Mouse (Mus musculus) macrophage (primary cell): ENCODE results near the gene Rsg1. TPM values are rescaled to one million over a fixed set of nuclear protein-coding genes. Genes with fewer than 3 reads are reported as not detected.

Experiments
- H3K27ac ChIP-seq: fragments of 350-480 bp; formaldehyde crosslinking; 2 replicates; pipeline ENCODE4 v1.9.0; 2021
- H3K36me3 ChIP-seq: fragments of 350-480 bp; formaldehyde crosslinking; 2 replicates; pipeline ENCODE4 v1.9.0; 2021; ENCODE audit errors: inconsistent target
- H3K4me3 ChIP-seq: fragments of 350-480 bp; formaldehyde crosslinking; 2 replicates; pipeline ENCODE4 v1.9.0; 2021; ENCODE audit errors: inconsistent target
- H3K79me2 ChIP-seq: fragments of 350-480 bp; formaldehyde crosslinking; 2 replicates; pipeline ENCODE4 v1.9.0; 2021; ENCODE audit errors: inconsistent target
- WGBS: methylation state at CpG from one replicate; pipeline ENCODE4 v1.1.7; 2026; ENCODE audit warnings: inconsistent platforms; ENCODE audit not compliant: missing documents; 5-methylcytosine and 5-hydroxymethylcytosine counted together
- polyA plus RNA-seq: library from polyadenylated mRNA; stranded (reverse); fragments of 250-400 nt; gene quantifications from 3 replicates; pipeline ENCODE4 v1.2.4, GENCODE M21; 2018; ENCODE audit warnings: inconsistent platforms

The Rsg1 gene
- polyA plus RNA-seq, 1 experiment from 2014 or later = not detected

- no peaks in the 10 kb centered on the region for H3K79me2 ChIP-seq
- H3K4me3 ChIP-seq = no peak overlapping the region
- H3K27ac ChIP-seq = no peak overlapping the region
- H3K36me3 ChIP-seq = no peaks in the 10 kb centered on the region
- WGBS = 3% methylated on average over 60 of the region's 60 CpGs
These were observed 34.2 kb downstream of the Rsg1 start for GRCm38 (mm10) chr4:141247776-141248613.

GRCm38 (mm10) chr4:141248614-141248978 is 34.8 kb downstream of the Rsg1 start:
- no peak overlapping the region for H3K4me3 ChIP-seq
- no peaks in the 10 kb centered on the region for H3K36me3 ChIP-seq
- WGBS = 18% methylated on average over 11 of the region's 11 CpGs
- no peaks in the 10 kb centered on the region for H3K79me2 ChIP-seq
- no peak overlapping the region for H3K27ac ChIP-seq

GRCm38 (mm10) chr4:141249383-141249782 is 35.6 kb downstream of the Rsg1 start:
- no peak overlapping the region for H3K27ac ChIP-seq
- no peaks in the 10 kb centered on the region for H3K79me2 ChIP-seq
- no peaks in the 10 kb centered on the region for H3K36me3 ChIP-seq
- H3K4me3 ChIP-seq = no peak overlapping the region
- 72% methylated on average over 11 of the region's 11 CpGs for WGBS

- no peaks in the 10 kb centered on the region for H3K79me2 ChIP-seq
- WGBS = 79% methylated on average over 8 of the region's 8 CpGs
- no peak overlapping the region for H3K27ac ChIP-seq
- H3K36me3 ChIP-seq = no peaks in the 10 kb centered on the region
- H3K4me3 ChIP-seq = no peak overlapping the region
These were observed 37.3 kb downstream of the Rsg1 start for GRCm38 (mm10) chr4:141251071-141251470.

GRCm38 (mm10) chr4:141252641-141253040 is 38.9 kb downstream of the Rsg1 start:
- no peaks in the 10 kb centered on the region for H3K36me3 ChIP-seq
- 53% methylated on average over 2 of the region's 2 CpGs for WGBS
- no peak overlapping the region for H3K4me3 ChIP-seq
- H3K27ac ChIP-seq = no peak overlapping the region
- H3K79me2 ChIP-seq = no peaks in the 10 kb centered on the region

GRCm38 (mm10) chr4:141254234-141254633 is 40.5 kb downstream of the Rsg1 start:
- Histone ChIP-seq H3K27ac (no peak overlapping the region), H3K79me2 (no peaks in the 10 kb centered on the region), H3K4me3 (no peak overlapping the region), H3K36me3 (no peaks in the 10 kb centered on the region)
- 89% methylated on average over 16 of the region's 16 CpGs for WGBS

- no peaks in the 10 kb centered on the region for H3K36me3 ChIP-seq
These were observed 43.7 kb downstream of the Rsg1 start for GRCm38 (mm10) chr4:141257440-141257839.

GRCm38 (mm10) chr4:141259413-141259812 is 45.7 kb downstream of the Rsg1 start:
- Histone ChIP-seq H3K4me3 (no peak overlapping the region), H3K36me3 (no peaks in the 10 kb centered on the region), H3K79me2 (no peaks in the 10 kb centered on the region), H3K27ac (no peak overlapping the region)
- 83% methylated on average over 12 of the region's 12 CpGs for WGBS

More at GRCm38 (mm10) chr4:141257440-141257839, 43.7 kb downstream of the Rsg1 start:
- no peak overlapping the region for H3K4me3 ChIP-seq
- no peak overlapping the region for H3K27ac ChIP-seq
- no peaks in the 10 kb centered on the region for H3K79me2 ChIP-seq
- 64% methylated on average over 5 of the region's 5 CpGs for WGBS

- no peaks in the 10 kb centered on the region for H3K79me2 ChIP-seq
- 77% methylated on average over 16 of the region's 16 CpGs for WGBS
- no peak overlapping the region for H3K4me3 ChIP-seq
- H3K27ac ChIP-seq = no peak overlapping the region
- no peaks in the 10 kb centered on the region for H3K36me3 ChIP-seq
These were observed 46.4 kb downstream of the Rsg1 start for GRCm38 (mm10) chr4:141260007-141260723.

- 93% methylated on average over 9 of the region's 10 CpGs for WGBS
- Histone ChIP-seq H3K27ac (no peak overlapping the region), H3K4me3 (no peak overlapping the region), H3K79me2 (no peaks in the 10 kb centered on the region), H3K36me3 (no peaks in the 10 kb centered on the region)
These were observed 49.3 kb downstream of the Rsg1 start for GRCm38 (mm10) chr4:141262906-141263637.

GRCm38 (mm10) chr4:141265979-141266637 is 52.4 kb downstream of the Rsg1 start:
- H3K27ac ChIP-seq = no peak overlapping the region
- no peaks in the 10 kb centered on the region for H3K36me3 ChIP-seq
- 100% methylated on average over 3 of the region's 3 CpGs for WGBS

GRCm38 (mm10) chr4:141267250-141267649 is 53.5 kb downstream of the Rsg1 start:
- no peak overlapping the region for H3K4me3 ChIP-seq
- H3K27ac ChIP-seq = no peak overlapping the region
- H3K79me2 ChIP-seq = no peaks in the 10 kb centered on the region
- no peaks in the 10 kb centered on the region for H3K36me3 ChIP-seq
- 89% methylated on average over 3 of the region's 3 CpGs for WGBS

More at GRCm38 (mm10) chr4:141265979-141266637, 52.4 kb downstream of the Rsg1 start:
- Histone ChIP-seq H3K79me2 (no peaks in the 10 kb centered on the region), H3K4me3 (no peak overlapping the region)

GRCm38 (mm10) chr4:141267837-141268236 is 54.1 kb downstream of the Rsg1 start:
- Histone ChIP-seq H3K27ac (no peak overlapping the region), H3K36me3 (no peaks in the 10 kb centered on the region), H3K4me3 (no peak overlapping the region), H3K79me2 (no peaks in the 10 kb centered on the region)
- WGBS = 30% methylated on average over 9 of the region's 9 CpGs

GRCm38 (mm10) chr4:141268350-141268749 is 54.6 kb downstream of the Rsg1 start:
- no peaks in the 10 kb centered on the region for H3K36me3 ChIP-seq

More at GRCm38 (mm10) chr4:141268350-141268749, 54.6 kb downstream of the Rsg1 start:
- 73% methylated on average over 4 of the region's 4 CpGs for WGBS
- H3K27ac ChIP-seq = no peak overlapping the region
- H3K4me3 ChIP-seq = no peak overlapping the region
- no peaks in the 10 kb centered on the region for H3K79me2 ChIP-seq
